Mouse (Mus musculus): Measurements from ENCODE around the gene Ramp2.

DNA sequence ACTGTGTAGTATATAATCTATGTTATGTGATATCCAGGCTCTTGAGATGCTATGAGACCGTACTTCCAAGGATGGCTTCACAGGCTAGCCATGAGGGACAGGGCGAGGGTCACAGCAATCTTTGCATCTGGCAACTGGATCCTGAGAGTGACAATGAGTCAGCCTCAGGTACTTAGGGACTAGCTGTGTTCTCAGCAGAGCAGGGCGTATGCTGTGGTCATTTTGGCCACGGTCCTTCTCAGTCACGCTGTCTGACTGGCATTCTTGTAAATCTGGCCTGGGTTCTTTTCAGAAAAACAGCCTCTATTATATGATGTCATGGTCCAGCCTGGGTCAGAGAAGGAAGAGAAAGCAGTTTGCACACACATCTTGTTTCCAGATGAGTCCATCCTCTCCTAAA is 9.0 kb upstream of the Ramp2 start:
- TF ChIP-seq CTCF (IDR thresholded peaks at IDR 0.05; ENCODE audit: extremely low read depth, insufficient read length, insufficient replicate concordance, low read depth, low read length) (no peak), POLR2A (IDR thresholded peaks at IDR 0.05; ENCODE audit: low read depth, low read length) (no peak)
